ENCODE assay signal across 19 mouse cellular contexts in genomic region chr10:31551362-31551761, GRCm38 (mm10). TPM values are rescaled to one million over a fixed set of nuclear protein-coding genes. Genes with fewer than 3 reads are reported as not detected.
A peak's percentile ranks its signal among the peaks of the same experiment; 100 is the strongest.
DNase-seq lines count a peak whose midpoint lies in the region; ATAC-seq lines count a peak whose summit lies in the region.
"Had no signal": no experiment of that assay in that cellular context is flagged by ENCODE, and none has a peak within 500 bp of the region (broad histone marks: within the 10 kb centered on the region; RNA-seq: fewer than 3 reads in every experiment).

No protein-coding gene starts in this region.

- H3K27ac ChIP-seq in hindbrain, embryonic 12.5 days = no peak overlapping the region
- H3K27ac ChIP-seq in hindbrain, embryonic 11.5 days (ENCODE audit: low read depth, low read length) = no peak overlapping the region
- peak overlapping the region; percentile 60 for H3K27ac ChIP-seq in forebrain, embryonic 16.5 days (ENCODE audit: low read length)
- H3K27ac ChIP-seq in neural tube, embryonic 13.5 days (replicated peaks) = peak overlapping the region; percentile 43; the same call in 1 of the 2 replicates
- H3K27ac ChIP-seq: liver, embryonic 14.5 days; stomach, postnatal 0 days had no signal

- no peaks in the 10 kb centered on the region for H3K4me1 ChIP-seq in hindbrain, embryonic 12.5 days
- H3K4me1 ChIP-seq in hindbrain, embryonic 11.5 days (replicated peaks; ENCODE audit: control insufficient read depth, insufficient read depth, low read length) = no peaks in the 10 kb centered on the region
- peaks cover 12% of the 10 kb centered on the region for H3K4me1 ChIP-seq in forebrain, embryonic 16.5 days (replicated peaks; ENCODE audit: control insufficient read depth, insufficient read depth, low read length)
- peaks cover 9% of the 10 kb centered on the region; the same call in 1 of the 2 replicates for H3K4me1 ChIP-seq in neural tube, embryonic 13.5 days (replicated peaks)
- H3K4me1 ChIP-seq: heart, embryonic 12.5 days had no signal

- H3K4me2 ChIP-seq in hindbrain, embryonic 12.5 days (replicated peaks) = no peak overlapping the region
- no peak overlapping the region for H3K4me2 ChIP-seq in hindbrain, embryonic 11.5 days (replicated peaks; ENCODE audit: low read depth, low read length)
- no peak overlapping the region for H3K4me2 ChIP-seq in forebrain, embryonic 16.5 days (ENCODE audit: low read length)
- H3K4me2 ChIP-seq in neural tube, embryonic 13.5 days = no peak overlapping the region
- H3K4me2 ChIP-seq: heart, embryonic 12.5 days had no signal

- no peaks in the 10 kb centered on the region for H3K36me3 ChIP-seq in hindbrain, embryonic 12.5 days
- no peaks in the 10 kb centered on the region for H3K36me3 ChIP-seq in hindbrain, embryonic 11.5 days (ENCODE audit: control insufficient read depth, insufficient read depth, low read length)
- no peaks in the 10 kb centered on the region for H3K36me3 ChIP-seq in forebrain, embryonic 16.5 days (ENCODE audit: control insufficient read depth, insufficient read depth)
- H3K36me3 ChIP-seq in neural tube, embryonic 13.5 days = no peaks in the 10 kb centered on the region
- H3K36me3 ChIP-seq: heart, embryonic 12.5 days had no signal

- WGBS in hindbrain, embryonic 12.5 days = 85% methylated on average over 1 of the region's 1 CpGs
- WGBS in hindbrain, embryonic 11.5 days = 88% methylated on average over 1 of the region's 1 CpGs
- 11% methylated on average over 1 of the region's 1 CpGs for WGBS in forebrain, embryonic 16.5 days
- WGBS in neural tube, embryonic 13.5 days = 31% methylated on average over 1 of the region's 1 CpGs

- DNase-seq in hindbrain, embryonic 11.5 days (ENCODE audit: low spot score) = no peak
- DNase-seq in Muller cell, postnatal 12 days (ENCODE audit: inconsistent ontology term) = peak; percentile 51
- no peak for DNase-seq in embryo, embryonic 10.5 days (ENCODE audit: low spot score)
- no peak for DNase-seq in yolk sac, embryonic 10.5 days (ENCODE audit: low spot score)
- DNase-seq: adrenal gland, adult 2 months; cerebellum, adult 18-20 months; heart, postnatal 36 days; kidney, adult 18-20 months; layer of hippocampus, postnatal 36 days; left cerebral cortex, postnatal 4 days; lung, postnatal 10 days; thymus, postnatal 4 days had no signal

- ATAC-seq in hindbrain, embryonic 12.5 days (ENCODE audit: low FRiP score) = peak; percentile 64
- ATAC-seq in hindbrain, embryonic 11.5 days (ENCODE audit: low FRiP score) = no peak
- peak; percentile 82 for ATAC-seq in forebrain, embryonic 16.5 days
- ATAC-seq in neural tube, embryonic 13.5 days (ENCODE audit: low read depth) = peak; percentile 83
- no peak for ATAC-seq in CD4-positive, CD25-positive, alpha-beta regulatory T cell, adult 4 months

- H3K9me3 ChIP-seq in hindbrain, embryonic 12.5 days (replicated peaks) = no peaks in the 10 kb centered on the region
- H3K9me3 ChIP-seq in hindbrain, embryonic 11.5 days (ENCODE audit: control insufficient read depth, low read length) = no peaks in the 10 kb centered on the region
- H3K9me3 ChIP-seq in forebrain, embryonic 16.5 days (ENCODE audit: control insufficient read depth, low read length) = no peaks in the 10 kb centered on the region
- no peaks in the 10 kb centered on the region for H3K9me3 ChIP-seq in neural tube, embryonic 13.5 days
- H3K9me3 ChIP-seq: heart, embryonic 12.5 days had no signal

- H3K4me3 ChIP-seq in hindbrain, embryonic 12.5 days = no peak overlapping the region
- no peak overlapping the region for H3K4me3 ChIP-seq in hindbrain, embryonic 11.5 days (ENCODE audit: low read depth, low read length)
- no peak overlapping the region for H3K4me3 ChIP-seq in forebrain, embryonic 16.5 days (replicated peaks; ENCODE audit: low read length)
- no peak overlapping the region for H3K4me3 ChIP-seq in neural tube, embryonic 13.5 days
- H3K4me3 ChIP-seq: heart, embryonic 12.5 days had no signal

- no peak overlapping the region for H3K9ac ChIP-seq in hindbrain, embryonic 12.5 days
- no peak overlapping the region for H3K9ac ChIP-seq in hindbrain, embryonic 11.5 days (ENCODE audit: low read depth, low read length)
- no peak overlapping the region for H3K9ac ChIP-seq in forebrain, embryonic 16.5 days (replicated peaks; ENCODE audit: low read depth, low read length)
- no peak overlapping the region for H3K9ac ChIP-seq in neural tube, embryonic 13.5 days
- H3K9ac ChIP-seq: heart, embryonic 12.5 days; liver, embryonic 14.5 days had no signal

- no peaks in the 10 kb centered on the region for H3K27me3 ChIP-seq in hindbrain, embryonic 12.5 days
- H3K27me3 ChIP-seq in hindbrain, embryonic 11.5 days (ENCODE audit: control insufficient read depth, insufficient read depth, low read length) = no peaks in the 10 kb centered on the region
- H3K27me3 ChIP-seq in forebrain, embryonic 16.5 days (replicated peaks; ENCODE audit: control insufficient read depth, insufficient read depth, low read length) = no peaks in the 10 kb centered on the region
- no peaks in the 10 kb centered on the region for H3K27me3 ChIP-seq in neural tube, embryonic 13.5 days
- H3K27me3 ChIP-seq: heart, embryonic 12.5 days had no signal

RNA-seq across cellular contexts. Expression of gene Rnf217, which starts 57.6 kb away (rescaled TPM):
- polyA plus RNA-seq in hindbrain, embryonic 12.5 days (2016; fragmentation: Nextera tagmentation; extraction: Ambion mirVana) = 2.3 and 2.4 TPM in 2 replicates
- polyA plus RNA-seq in hindbrain, embryonic 11.5 days (2014; fragmentation: Nextera tagmentation; extraction: Ambion mirVana) = 1.5 and 2.0 TPM in 2 replicates
- 1.6 and 2.0 TPM in 2 replicates for polyA plus RNA-seq in forebrain, embryonic 16.5 days (2015; fragmentation: Nextera tagmentation; extraction: Ambion mirVana)
- polyA plus RNA-seq in neural tube, embryonic 13.5 days (2015; fragmentation: Nextera tagmentation; extraction: Ambion mirVana) = 1.6 and 1.7 TPM in 2 replicates
- under 1 TPM in 1 of 2 experiments, not detected in 1; 0.03 TPM for polyA plus RNA-seq in CD4-positive, CD25-positive, alpha-beta regulatory T cell, adult 4 months (2017; shearing (Covaris generic))

Comparison
In these comparisons a context has a peak if more than half of its experiments do, and no peak if none do; other contexts are left out.
1. ATAC-seq: peak in hindbrain, embryonic 12.5 days (single experiment), forebrain, embryonic 16.5 days (single experiment) and neural tube, embryonic 13.5 days (single experiment); none in hindbrain, embryonic 11.5 days (single experiment) and CD4-positive, CD25-positive, alpha-beta regulatory T cell, adult 4 months (single experiment).
2. H3K27ac ChIP-seq: peak in forebrain, embryonic 16.5 days (single experiment) and neural tube, embryonic 13.5 days (single experiment); none in hindbrain, embryonic 12.5 days (single experiment) and hindbrain, embryonic 11.5 days (single experiment).